Mouse (Mus musculus) myocyte (in vitro differentiated cells): ENCODE measurements around the gene Slc35c2.

Source experiments
- MAX ChIP-seq: IDR thresholded peaks from one replicate; pipeline ENCODE4 v1.6.1; 2011; ENCODE audit warnings: low read depth, mild to moderate bottlenecking, control low read depth
- MYOG ChIP-seq, 3 experiments: IDR thresholded peaks; one replicate each; pipeline ENCODE4 v1.6.1; 2011; ENCODE audit warnings: control low read depth in 2 of 3, low read depth in 2 of 3, mild to moderate bottlenecking in 2 of 3; ENCODE audit not compliant: insufficient read length in 2 of 3, control insufficient read depth in 1 of 3, insufficient read depth in 1 of 3
- POLR2A ChIP-seq: IDR thresholded peaks from one replicate; pipeline ENCODE4 v1.6.1; 2011; ENCODE audit warnings: low read depth, mild to moderate bottlenecking, control low read depth, moderate library complexity; ENCODE audit not compliant: insufficient read length
- POLR2AphosphoS2 ChIP-seq: IDR thresholded peaks from one replicate; pipeline ENCODE4 v1.6.1; 2011; ENCODE audit warnings: low read depth, control low read depth; ENCODE audit not compliant: insufficient read length
- USF1 ChIP-seq: IDR thresholded peaks from one replicate; pipeline ENCODE4 v1.6.1; 2011; ENCODE audit warnings: low read depth, mild to moderate bottlenecking, control low read depth, moderate library complexity

DNA sequence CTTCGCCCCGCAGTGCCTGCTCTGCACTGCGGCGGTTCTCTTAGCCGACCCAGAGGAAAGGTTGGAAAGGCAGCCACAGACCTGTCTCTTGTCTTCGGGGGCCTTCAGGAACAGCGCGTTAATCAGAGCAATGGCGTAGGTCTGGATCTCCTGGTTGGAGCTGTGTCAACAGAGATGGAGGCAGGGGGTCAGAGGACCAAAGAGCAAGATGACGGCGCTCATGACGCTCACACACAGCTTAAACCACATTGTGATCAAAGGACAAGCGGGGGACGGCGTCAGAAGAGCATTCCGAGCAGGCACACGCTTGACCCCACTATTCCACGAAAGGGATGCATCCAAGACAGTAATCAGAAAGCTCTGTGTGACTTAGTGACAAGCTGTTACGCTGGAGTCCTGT lies 17.1 kb upstream of the Slc35c2 start:
- TF ChIP-seq POLR2A: no peak
- no peak for TF ChIP-seq POLR2AphosphoS2
- no peak for TF ChIP-seq MYOG (IDR thresholded peaks at IDR 0.05; ENCODE audit: control insufficient read depth in 1 of 3, insufficient read depth in 1 of 3, insufficient read length in 2 of 3, low read depth in 2 of 3)
- TF ChIP-seq USF1: no peak
- TF ChIP-seq MAX: no peak
